Mouse (Mus musculus): ENCODE results near the gene Sidt2. TPM values are rescaled to one million over a fixed set of nuclear protein-coding genes. Genes with fewer than 3 reads are reported as not detected.

The Sidt2 gene
- total RNA-seq, 2 experiments from 2014 or later: 112 to 116 TPM

GRCm38 (mm10) chr9:45953511-45954293, 1.4 kb downstream of the Sidt2 start:
- intact Hi-C loops (cut with DNase I): no loop called here
- DNase-seq (ENCODE audit: low spot score in 2 of 2): no peak

DNA sequence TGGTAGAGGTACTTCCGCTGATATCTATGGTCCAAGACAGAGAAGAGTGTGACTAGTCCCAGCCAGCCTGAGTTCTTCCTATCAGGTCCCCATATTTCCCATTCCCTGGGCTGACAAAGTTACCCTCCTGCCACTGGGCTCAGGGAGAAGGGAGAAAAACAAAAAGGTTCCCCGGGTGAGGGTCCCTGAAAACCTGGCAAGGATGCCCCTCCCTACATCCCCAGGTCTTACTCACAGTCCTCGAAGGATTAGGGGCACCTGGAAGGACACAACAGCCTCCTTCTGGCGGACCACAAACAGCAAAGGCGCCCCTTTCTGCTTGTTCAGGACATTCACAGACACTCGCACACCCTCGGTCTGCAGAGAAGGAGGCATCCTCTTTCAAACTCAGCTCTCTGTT, 2.2 kb downstream of the Sidt2 start:
- no peak for DNase-seq (ENCODE audit: low spot score in 2 of 2)
- intact Hi-C loops (cut with DNase I): no loop called here

DNA sequence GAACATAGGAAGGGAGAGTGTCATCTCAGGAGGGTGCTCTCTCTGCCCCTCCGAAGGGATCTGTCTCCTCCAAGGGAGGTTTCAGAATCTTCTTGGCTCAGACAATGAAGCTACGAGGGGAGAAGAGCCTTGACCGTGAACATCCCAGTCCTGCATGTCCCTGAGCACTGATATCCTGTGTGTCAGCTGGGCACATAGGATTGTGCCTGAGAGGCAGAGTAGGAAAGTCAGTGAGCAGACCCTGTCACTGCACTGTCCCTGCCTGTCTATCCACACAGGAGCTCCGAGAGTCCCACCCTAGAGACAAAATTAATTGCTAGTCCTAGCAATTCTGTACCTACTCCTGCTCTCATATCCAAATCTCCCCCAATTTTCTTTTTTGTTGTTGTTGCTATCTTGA, 3.0 kb downstream of the Sidt2 start:
- DNase-seq (ENCODE audit: low spot score in 2 of 2): no peak
- intact Hi-C loops (cut with DNase I): no loop called here

DNA sequence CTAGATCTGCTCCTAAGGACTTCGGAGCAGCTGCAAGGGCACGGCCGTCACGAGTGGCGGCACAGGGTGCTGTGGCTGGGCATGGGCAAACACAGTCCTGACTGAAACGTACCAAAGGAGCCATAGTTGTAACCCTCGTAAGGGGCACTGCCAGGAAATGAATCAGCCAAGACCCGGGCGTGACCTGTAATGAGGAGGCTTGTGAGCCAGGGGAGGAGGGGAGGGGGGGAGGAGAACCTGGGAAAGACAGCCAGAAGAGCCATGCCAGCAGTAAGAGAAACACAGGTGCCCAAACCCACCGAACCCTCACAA, 8.2 kb downstream of the Sidt2 start:
- intact Hi-C loops (cut with DNase I): no loop called here
- no peak for DNase-seq (ENCODE audit: low spot score in 2 of 2)

DNA sequence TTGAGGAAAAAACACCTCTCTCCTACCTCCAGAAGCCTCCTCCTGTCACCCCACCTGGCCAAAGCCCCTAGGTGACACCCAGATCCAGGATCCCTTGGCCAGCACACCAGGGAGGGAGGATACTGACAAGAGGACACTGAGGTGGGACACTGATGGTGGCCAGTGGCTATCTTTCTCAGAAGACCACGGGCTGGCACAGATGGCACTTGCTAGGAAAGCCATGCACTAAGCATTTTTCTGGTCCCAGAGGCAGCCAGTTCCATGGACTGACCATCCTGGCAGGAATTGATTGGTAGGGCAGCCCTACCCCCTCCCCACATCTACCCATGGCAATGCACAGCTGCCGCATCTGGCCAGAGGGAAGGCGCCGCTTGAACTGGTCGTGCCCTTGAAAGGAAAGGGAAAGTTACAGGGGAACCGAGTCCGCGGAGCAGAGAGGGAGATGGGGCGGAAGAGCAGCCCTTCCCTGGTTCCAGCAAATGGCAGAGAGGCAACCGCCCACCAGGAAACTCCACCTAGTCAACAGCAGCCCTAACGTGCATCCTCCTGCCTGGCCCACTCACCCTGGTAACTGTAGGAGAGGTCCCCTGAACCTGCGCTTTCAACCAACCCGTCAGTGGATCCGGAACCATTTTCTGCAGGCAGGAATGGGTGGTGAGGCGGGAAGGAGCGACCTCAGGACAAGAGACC, 8.7 kb downstream of the Sidt2 start:
- no peak for DNase-seq (ENCODE audit: low spot score in 2 of 2)
- intact Hi-C loops (cut with DNase I): no loop called here

DNA sequence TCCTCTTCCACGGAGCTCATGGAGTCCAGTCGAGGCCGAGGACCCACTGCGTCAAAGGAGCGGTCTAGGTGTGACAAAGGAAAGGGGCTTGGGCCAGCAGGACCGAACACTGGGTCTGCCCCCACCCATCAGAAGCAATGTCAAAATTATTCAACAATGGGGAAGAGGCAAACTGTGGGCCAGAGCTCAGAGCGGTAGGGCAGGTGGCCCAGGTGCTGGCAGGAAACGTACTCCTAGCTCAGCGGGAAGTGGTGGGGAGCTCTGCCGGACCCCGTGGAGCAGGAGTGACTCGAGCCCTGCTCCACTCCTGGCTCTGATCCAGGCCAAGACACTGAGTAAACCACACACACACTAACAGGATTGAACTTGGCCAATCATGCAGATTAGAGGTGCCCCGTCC, 9.3 kb downstream of the Sidt2 start:
- no peak for DNase-seq (ENCODE audit: low spot score in 2 of 2)
- intact Hi-C loops (cut with DNase I): no loop called here

GRCm38 (mm10) chr9:45944506-45945400, 10.3 kb downstream of the Sidt2 start:
- intact Hi-C loops (cut with DNase I): no loop called here
- no peak for DNase-seq (ENCODE audit: low spot score in 2 of 2)

- DNase-seq (ENCODE audit: low spot score in 2 of 2): no peak
- intact Hi-C loops (cut with DNase I): no loop called here
Measured at GRCm38 (mm10) chr9:45943628-45944505, 11.2 kb downstream of the Sidt2 start.

DNA sequence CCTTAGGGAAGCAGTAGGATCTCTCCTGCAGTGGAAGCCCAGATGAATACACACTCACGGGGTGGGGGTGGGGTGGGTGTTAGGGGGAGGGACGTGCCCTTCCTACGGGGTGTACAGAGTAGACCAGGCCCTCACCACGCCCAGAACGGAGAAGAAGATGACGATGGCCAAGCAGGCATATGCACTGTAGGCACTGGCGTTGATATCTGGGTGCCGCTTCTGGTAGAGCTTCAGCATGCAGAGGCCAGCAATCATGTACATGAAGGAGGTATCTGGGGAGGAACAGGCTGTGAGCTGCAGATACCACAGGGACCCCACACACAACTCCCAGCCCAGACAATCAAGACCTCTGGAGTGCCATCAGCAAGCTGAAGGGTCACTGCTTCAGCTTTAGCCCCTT, 12.1 kb downstream of the Sidt2 start:
- intact Hi-C loops (cut with DNase I): no loop called here
- DNase-seq (ENCODE audit: low spot score in 2 of 2): no peak

- intact Hi-C loops (cut with DNase I): no loop called here
- DNase-seq (ENCODE audit: low spot score in 2 of 2): no peak
Measured at GRCm38 (mm10) chr9:45942464-45942863, 12.6 kb downstream of the Sidt2 start.

DNA sequence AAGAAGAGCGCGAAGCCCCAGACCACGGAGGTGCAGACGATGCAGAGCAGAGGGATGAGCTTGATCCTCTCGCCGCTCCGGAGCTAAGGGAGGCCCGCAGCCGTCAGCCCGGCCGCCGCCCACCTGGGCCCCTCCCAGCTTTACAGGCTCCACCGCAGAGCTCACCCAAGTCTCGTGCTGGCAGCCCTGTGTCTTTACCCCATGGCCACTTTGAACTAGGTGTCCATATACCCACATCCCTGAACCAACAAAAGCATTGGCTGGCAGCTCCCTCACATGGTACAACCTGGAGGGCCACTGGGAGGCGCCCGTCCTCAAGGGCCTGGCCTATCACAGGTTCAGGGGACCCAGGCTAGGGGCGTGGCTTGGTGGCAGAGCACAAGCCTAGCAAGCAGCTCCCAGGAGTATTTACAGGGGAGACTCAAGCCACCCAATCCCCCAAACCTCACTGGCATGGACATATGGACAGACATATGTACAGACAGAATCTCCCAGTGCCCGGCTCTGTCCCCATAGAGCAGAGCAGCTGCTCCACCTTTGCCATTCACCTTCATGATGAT, 13.6 kb downstream of the Sidt2 start:
- intact Hi-C loops (cut with DNase I): no loop called here

DNA sequence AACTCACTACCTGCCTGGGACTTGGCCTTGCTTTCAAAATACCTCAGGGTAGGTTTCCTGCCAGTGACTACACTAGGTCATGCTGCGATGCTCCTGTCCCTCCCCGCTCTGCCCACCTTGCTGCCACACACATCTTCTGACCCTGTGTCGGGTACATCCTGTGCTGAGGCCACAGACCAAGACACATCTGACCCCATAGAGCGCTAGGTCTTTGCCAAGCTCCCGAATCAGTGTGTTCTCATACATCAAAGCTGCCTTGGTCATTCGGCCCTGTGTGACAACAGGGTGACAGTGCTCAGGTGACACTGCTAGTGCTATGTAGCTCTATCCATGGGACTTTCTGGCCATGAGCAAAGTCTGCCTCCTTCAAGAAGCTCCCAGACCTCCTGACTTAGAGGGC, 15.3 kb downstream of the Sidt2 start:
- intact Hi-C loops (cut with DNase I): no loop called here
- DNase-seq (ENCODE audit: low spot score in 2 of 2): no peak

More for the DNA sequence above, 13.6 kb downstream of the Sidt2 start:
- no peak for DNase-seq (ENCODE audit: low spot score in 2 of 2)

DNA sequence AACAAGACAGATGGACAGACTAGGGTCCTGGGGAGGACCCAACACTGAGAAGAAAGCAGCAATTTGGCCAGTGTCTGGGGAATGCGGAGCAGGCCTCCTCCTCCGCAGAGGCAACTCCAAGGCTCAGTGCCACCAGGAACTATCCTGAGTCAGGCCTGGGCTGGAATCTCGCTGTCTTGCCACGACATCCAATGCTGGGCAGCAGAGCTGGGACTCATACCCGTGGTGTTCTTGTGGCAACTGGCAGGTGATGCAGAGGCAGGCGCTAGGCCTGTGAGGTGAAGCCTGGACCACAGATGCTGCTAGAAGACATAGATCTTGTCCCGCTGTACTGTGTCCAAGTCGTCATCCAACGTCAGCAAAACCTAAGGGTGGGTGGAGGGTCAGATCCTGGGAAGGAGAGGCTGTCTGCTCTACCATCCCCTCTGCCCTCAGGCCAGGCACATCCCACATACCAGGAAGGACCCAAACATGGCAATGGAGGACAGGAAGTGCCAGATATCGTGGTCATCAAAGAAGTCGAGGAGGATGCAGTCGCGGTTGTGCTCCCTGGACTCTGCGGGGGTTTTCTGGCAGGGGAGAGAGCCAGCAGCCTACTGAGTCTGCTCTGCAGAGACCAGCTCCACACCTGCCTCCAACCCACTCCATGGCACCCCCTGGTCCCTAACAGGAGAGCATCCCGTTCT, 16.0 kb downstream of the Sidt2 start:
- intact Hi-C loops (cut with DNase I): no loop called here
- no peak for DNase-seq (ENCODE audit: low spot score in 2 of 2)

- DNase-seq (ENCODE audit: low spot score in 2 of 2): no peak
- intact Hi-C loops (cut with DNase I): no loop called here
Measured at GRCm38 (mm10) chr9:45938088-45938487, 17.0 kb downstream of the Sidt2 start.

GRCm38 (mm10) chr9:45936883-45937282, 18.2 kb downstream of the Sidt2 start:
- intact Hi-C loops (cut with DNase I): no loop called here

DNA sequence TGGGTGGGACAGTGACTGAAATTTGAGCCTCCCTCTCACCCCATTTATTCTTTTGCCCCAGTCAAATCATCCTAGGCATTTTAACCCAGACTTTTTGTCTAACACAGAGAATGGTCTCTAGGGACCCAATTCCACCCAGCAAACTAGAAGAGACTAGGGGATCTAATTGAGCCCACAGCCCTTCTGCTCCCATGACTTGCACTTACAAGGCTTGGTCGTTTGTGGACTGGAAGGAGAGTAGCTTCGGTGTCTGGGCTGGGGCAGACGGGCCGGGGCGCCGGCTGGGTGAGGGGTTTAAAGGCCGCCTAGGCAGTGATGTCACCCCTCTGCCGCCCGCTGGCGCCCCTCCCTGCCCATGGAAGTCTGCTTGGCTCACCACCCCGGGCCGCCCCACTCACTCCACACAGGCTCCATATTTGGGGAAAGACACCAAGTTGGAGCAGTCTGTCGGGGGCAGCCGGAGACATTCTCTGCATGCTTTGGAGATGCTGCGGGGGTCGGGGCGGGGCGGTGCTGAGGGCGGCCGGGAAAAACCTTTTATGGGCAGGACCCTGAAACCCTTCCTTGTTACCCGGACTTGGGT, 19.3 kb downstream of the Sidt2 start, which contains the start of gene Tagln:
TSS of gene Tagln (minus strand) at position 431 of the 583 bp plus-strand sequence.
- no peak for DNase-seq (ENCODE audit: low spot score in 2 of 2)

More at GRCm38 (mm10) chr9:45936883-45937282, 18.2 kb downstream of the Sidt2 start:
- peak; percentile 63 to 82 for DNase-seq (ENCODE audit: low spot score in 2 of 2)

GRCm38 (mm10) chr9:45932571-45933415, 22.3 kb downstream of the Sidt2 start:
- DNase-seq (ENCODE audit: low spot score in 2 of 2): peak; percentile 39 to 53
- intact Hi-C loops (cut with DNase I): no loop called here

More for the DNA sequence above, 19.3 kb downstream of the Sidt2 start, which contains the start of gene Tagln:
- intact Hi-C loops (cut with DNase I): no loop called here
